Mouse (Mus musculus): ENCODE results near the gene Twf1.

GRCm38 (mm10) chr15:94535521-94535920 is 54.2 kb downstream of the Twf1 start:
- TF ChIP-seq CTCF (conservative IDR thresholded peaks at IDR 0.05; ENCODE audit: insufficient read depth, insufficient read length, low read depth, low read length) (no peak), POLR2A (IDR thresholded peaks at IDR 0.05; ENCODE audit: low read depth, low read length) (no peak)

Measured in kidney, adult 2 months (tissue).